Mouse (Mus musculus) lung, embryonic 14.5 days (tissue): ENCODE results near the gene Ptprg. TPM values are rescaled to one million over a fixed set of nuclear protein-coding genes. Genes with fewer than 3 reads are reported as not detected.
"Not testable (repeated sequence)": the region's sequence is repeated elsewhere in the genome, so short reads cannot be mapped to it uniquely, and the experiment has no call there.

ENCODE experiments used
- ATAC-seq: fragments of 200-750 bp; cut with Nextera tagmentation; 2 replicates; pipeline ENCODE4 v1.8.0; 2017; ENCODE audit warnings: mild to moderate bottlenecking, moderate TSS enrichment, moderate library complexity; ENCODE audit not compliant: insufficient read depth
- DNase-seq: peaks from one replicate; pipeline ENCODE4 v3.0.0-alpha.2; 2015
- H3K27ac ChIP-seq: fragments of 300-500 bp; sonication (generic); 2 replicates; pipeline ENCODE4 v1.5.1; 2014; ENCODE audit warnings: low read depth, mild to moderate bottlenecking, moderate library complexity
- H3K27me3 ChIP-seq: fragments of 300-500 bp; sonication (generic); 2 replicates; pipeline ENCODE4 v1.6.1; 2014; ENCODE audit warnings: low read length, control low read depth; ENCODE audit not compliant: insufficient read depth
- H3K36me3 ChIP-seq: fragments of 300-500 bp; sonication (generic); 2 replicates; pipeline ENCODE4 v1.6.1; 2014; ENCODE audit warnings: control low read depth; ENCODE audit not compliant: insufficient read depth
- H3K4me1 ChIP-seq: fragments of 300-500 bp; sonication (generic); 2 replicates; pipeline ENCODE4 v1.6.1; 2014; ENCODE audit warnings: antibody characterized with exemption, control low read depth; ENCODE audit not compliant: insufficient read depth
- H3K4me2 ChIP-seq: fragments of 300-500 bp; sonication (generic); 2 replicates; pipeline ENCODE4 v1.6.1; 2014; ENCODE audit warnings: mild to moderate bottlenecking
- H3K4me3 ChIP-seq: fragments of 300-500 bp; sonication (generic); 2 replicates; pipeline ENCODE4 v1.5.1; 2014; ENCODE audit warnings: low read depth, low read length
- H3K9ac ChIP-seq: fragments of 300-500 bp; sonication (generic); 2 replicates; pipeline ENCODE4 v1.6.1; 2014
- H3K9me3 ChIP-seq: fragments of 300-500 bp; sonication (generic); 2 replicates; pipeline ENCODE4 v1.6.1; 2016; ENCODE audit warnings: low read depth, low read length, control low read depth
- CTCF ChIP-seq: IDR thresholded peaks from 2 replicates; pipeline ENCODE4 v1.5.1; 2016; ENCODE audit warnings: antibody characterized with exemption, low read depth
- WGBS: fragments of 180-500 bp; shearing (Covaris S2); extraction: QIAGEN DNeasy Blood & Tissue Kit; methylation state at CpG from one replicate; pipeline ENCODE4 v1.1.7; 2014; 5-methylcytosine and 5-hydroxymethylcytosine counted together
- polyA plus RNA-seq: library from polyadenylated mRNA; unstranded; fragments of >200 nt; fragmentation: Nextera tagmentation; extraction: Ambion mirVana; gene quantifications from 2 replicates; pipeline ENCODE4 v1.2.1, GENCODE M21; 2014

Ptprg gene
- polyA plus RNA-seq, 1 experiment from 2014 or later: 43.2 TPM

- no peak overlapping the region for H3K9ac ChIP-seq
- H3K36me3 ChIP-seq: no peaks in the 10 kb centered on the region
- DNase-seq (no peak), ATAC-seq (no peak)
- no peaks in the 10 kb centered on the region for H3K4me1 ChIP-seq
- no peak overlapping the region for H3K27ac ChIP-seq
- no peak overlapping the region for H3K4me3 ChIP-seq
- no peak for TF ChIP-seq CTCF
- no peak overlapping the region for H3K4me2 ChIP-seq
- no peaks in the 10 kb centered on the region for H3K9me3 ChIP-seq
- H3K27me3 ChIP-seq: no peaks in the 10 kb centered on the region
- WGBS: 71% methylated on average over 3 of the region's 3 CpGs
Measured at GRCm38 (mm10) chr14:12039743-12040142, 486.4 kb downstream of the Ptprg start.

- Histone ChIP-seq H3K9ac (no peak overlapping the region), H3K27me3 (no peaks in the 10 kb centered on the region), H3K4me1 (no peaks in the 10 kb centered on the region), H3K36me3 (no peaks in the 10 kb centered on the region), H3K9me3 (no peaks in the 10 kb centered on the region), H3K4me2 (no peak overlapping the region), H3K27ac (no peak overlapping the region), H3K4me3 (no peak overlapping the region)
- TF ChIP-seq CTCF: no peak
- WGBS: 86% methylated on average over 6 of the region's 6 CpGs
- ATAC-seq (no peak), DNase-seq (no peak)
Measured at GRCm38 (mm10) chr14:12041566-12041965, 488.2 kb downstream of the Ptprg start.

DNA sequence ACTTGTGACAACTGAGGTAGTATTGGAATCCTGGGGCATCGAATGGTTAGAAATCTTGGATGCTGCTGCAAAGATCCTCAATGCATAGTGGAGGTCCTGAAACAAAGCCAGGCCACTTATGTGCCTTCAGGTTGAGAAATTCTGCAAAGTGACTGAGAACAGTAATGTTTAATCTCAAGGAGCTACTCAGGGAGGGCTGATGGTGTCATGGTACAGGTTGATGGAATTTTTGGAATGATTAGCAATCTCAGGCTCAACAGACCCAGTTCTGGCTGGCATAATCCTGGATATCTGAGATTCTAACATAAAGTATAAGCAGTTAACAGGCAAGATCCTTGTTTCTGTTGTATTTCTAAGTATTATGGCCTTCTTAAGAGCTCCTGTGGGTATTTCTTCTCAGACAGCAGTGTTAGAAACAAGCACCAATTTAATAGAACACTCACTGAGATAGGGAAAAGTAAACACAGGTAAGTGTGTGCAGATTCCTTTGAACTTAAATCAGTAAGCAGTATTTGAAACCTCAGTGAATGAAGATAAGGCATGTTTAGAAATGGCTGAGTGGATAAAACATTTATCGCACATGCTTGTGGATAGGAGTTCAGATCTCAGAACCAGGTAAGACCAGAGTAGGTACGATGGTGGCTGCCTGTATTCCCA is 493.0 kb downstream of the Ptprg start:
- DNase-seq (peak; percentile 38), ATAC-seq (peak; percentile 65; the same call in 1 of the 2 replicates)
- no peak overlapping the region for H3K4me3 ChIP-seq
- H3K27ac ChIP-seq: no peak overlapping the region
- WGBS: 57% methylated on average over 3 of the region's 3 CpGs
- H3K4me1 ChIP-seq: no peaks in the 10 kb centered on the region
- no peaks in the 10 kb centered on the region for H3K9me3 ChIP-seq
- H3K4me2 ChIP-seq: no peak overlapping the region
- TF ChIP-seq CTCF: no peak
- H3K9ac ChIP-seq: no peak overlapping the region
- H3K36me3 ChIP-seq: no peaks in the 10 kb centered on the region
- H3K27me3 ChIP-seq: no peaks in the 10 kb centered on the region

DNA sequence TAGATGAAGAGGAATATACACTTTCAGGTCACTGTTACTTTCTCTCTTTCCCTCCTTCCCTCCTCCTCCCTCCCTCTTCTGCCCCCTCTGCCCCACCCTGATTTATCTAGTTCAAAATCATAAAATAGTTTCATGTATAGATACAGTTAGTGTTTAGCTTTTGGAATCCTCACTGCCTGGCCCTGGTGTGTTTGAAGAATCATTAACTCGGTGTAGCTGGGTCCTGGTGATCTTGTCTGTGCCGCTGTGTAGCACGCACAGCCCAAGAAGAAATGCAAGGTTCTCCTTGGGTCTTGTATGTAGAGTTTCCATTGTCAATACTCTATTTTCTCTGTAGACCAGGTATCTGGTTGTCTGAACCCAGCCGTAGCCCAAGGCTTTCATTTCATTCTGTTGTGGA is 494.3 kb downstream of the Ptprg start:
- H3K4me2 ChIP-seq: no peak overlapping the region
- H3K36me3 ChIP-seq: no peaks in the 10 kb centered on the region
- no peak for TF ChIP-seq CTCF
- no peak overlapping the region for H3K27ac ChIP-seq
- no peak overlapping the region for H3K4me3 ChIP-seq
- H3K27me3 ChIP-seq: no peaks in the 10 kb centered on the region
- DNase-seq: no peak
- no peak overlapping the region for H3K9ac ChIP-seq
- ATAC-seq: no peak
- no peaks in the 10 kb centered on the region for H3K4me1 ChIP-seq
- no peaks in the 10 kb centered on the region for H3K9me3 ChIP-seq
- WGBS: 97% methylated on average over 4 of the region's 4 CpGs

GRCm38 (mm10) chr14:12056912-12057524 is 503.7 kb downstream of the Ptprg start:
- H3K27ac ChIP-seq: no peak overlapping the region

DNA sequence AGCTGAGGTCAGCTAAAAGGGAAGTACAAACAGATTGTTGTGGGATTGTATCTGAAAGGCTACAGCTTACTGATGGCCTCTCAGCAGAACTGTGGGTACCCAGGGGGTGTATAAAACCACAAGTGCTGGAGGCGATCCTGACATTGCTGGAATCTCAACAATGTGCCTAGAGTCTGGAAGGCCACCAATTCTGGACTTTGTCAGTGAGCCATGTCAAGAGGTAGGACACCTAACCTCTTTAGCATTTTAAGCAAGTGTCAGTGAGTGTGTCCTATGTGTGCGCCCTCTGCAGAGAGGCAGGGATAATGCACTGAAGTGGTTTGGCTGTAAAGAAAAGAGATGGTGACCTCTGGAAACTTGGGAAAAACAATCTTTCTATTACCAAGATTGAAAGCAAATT is 504.5 kb downstream of the Ptprg start:
- no peaks in the 10 kb centered on the region for H3K36me3 ChIP-seq
- H3K9me3 ChIP-seq: no peaks in the 10 kb centered on the region
- no peak overlapping the region for H3K27ac ChIP-seq
- no peak overlapping the region for H3K4me2 ChIP-seq
- H3K4me1 ChIP-seq: no peaks in the 10 kb centered on the region
- TF ChIP-seq CTCF: peak; percentile 37; the same call in 1 of the 2 replicates
- 63% methylated on average over 2 of the region's 2 CpGs for WGBS
- DNase-seq (no peak), ATAC-seq (no peak)
- no peak overlapping the region for H3K4me3 ChIP-seq
- no peak overlapping the region for H3K9ac ChIP-seq
- no peaks in the 10 kb centered on the region for H3K27me3 ChIP-seq

More at GRCm38 (mm10) chr14:12056912-12057524, 503.7 kb downstream of the Ptprg start:
- no peak for TF ChIP-seq CTCF
- no peaks in the 10 kb centered on the region for H3K36me3 ChIP-seq
- DNase-seq (no peak), ATAC-seq (no peak)
- H3K27me3 ChIP-seq: no peaks in the 10 kb centered on the region
- no peak overlapping the region for H3K4me3 ChIP-seq
- no peak overlapping the region for H3K9ac ChIP-seq
- WGBS: 82% methylated on average over 5 of the region's 5 CpGs
- H3K4me2 ChIP-seq: no peak overlapping the region
- no peaks in the 10 kb centered on the region for H3K4me1 ChIP-seq
- H3K9me3 ChIP-seq: no peaks in the 10 kb centered on the region

DNA sequence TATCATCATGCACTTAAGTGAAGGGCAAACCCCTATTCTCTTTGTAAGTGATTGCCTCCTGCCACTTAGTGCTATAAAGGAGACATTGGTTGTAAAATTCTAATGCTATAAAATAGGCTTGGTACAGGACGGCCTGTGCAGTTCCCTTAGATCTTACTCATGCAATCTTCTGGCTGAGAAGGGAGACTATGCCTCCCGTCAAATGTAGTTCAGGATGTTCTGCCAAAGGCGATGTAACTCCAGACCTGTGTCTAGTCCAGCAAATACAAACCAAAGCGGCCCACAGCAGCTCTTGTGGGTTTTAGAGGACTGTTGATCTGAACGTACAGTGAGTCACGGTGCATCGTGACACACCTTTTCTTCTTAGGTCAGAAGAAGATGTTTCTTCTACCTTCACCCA is 505.8 kb downstream of the Ptprg start:
- no peak overlapping the region for H3K9ac ChIP-seq
- TF ChIP-seq CTCF: no peak
- ATAC-seq (no peak), DNase-seq (no peak)
- no peaks in the 10 kb centered on the region for H3K9me3 ChIP-seq
- no peak overlapping the region for H3K4me2 ChIP-seq
- H3K4me3 ChIP-seq: no peak overlapping the region
- H3K4me1 ChIP-seq: no peaks in the 10 kb centered on the region
- H3K27me3 ChIP-seq: no peaks in the 10 kb centered on the region
- 88% methylated on average over 7 of the region's 7 CpGs for WGBS
- no peaks in the 10 kb centered on the region for H3K36me3 ChIP-seq
- no peak overlapping the region for H3K27ac ChIP-seq

DNA sequence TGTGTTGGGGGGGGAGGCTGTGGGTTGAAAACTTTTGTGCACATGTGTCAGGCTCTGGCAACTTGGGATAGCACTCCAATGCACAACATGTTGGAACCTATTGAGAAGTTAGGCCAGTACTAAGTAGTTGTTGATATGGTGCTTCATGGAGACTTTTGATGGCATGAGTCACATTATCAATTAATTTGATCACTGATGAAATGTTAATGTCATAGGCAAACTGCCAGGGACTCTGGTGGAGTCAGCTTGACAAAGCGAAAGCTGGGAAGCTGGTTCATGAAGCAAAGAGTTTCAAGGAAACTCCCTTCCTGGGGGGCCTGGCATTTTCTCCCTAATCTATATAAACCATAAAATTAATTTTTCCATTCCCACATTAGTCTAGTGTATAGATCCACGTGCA is 508.0 kb downstream of the Ptprg start:
- not testable (repeated sequence) for H3K4me1 ChIP-seq, H3K4me3 ChIP-seq, H3K9me3 ChIP-seq, DNase-seq, H3K9ac ChIP-seq, H3K4me2 ChIP-seq, H3K27ac ChIP-seq, H3K36me3 ChIP-seq, H3K27me3 ChIP-seq, ATAC-seq
- WGBS: 70% methylated on average over 1 of the region's 2 CpGs
